ENCODE assay signal across 14 mouse cellular contexts in the genomic region with DNA sequence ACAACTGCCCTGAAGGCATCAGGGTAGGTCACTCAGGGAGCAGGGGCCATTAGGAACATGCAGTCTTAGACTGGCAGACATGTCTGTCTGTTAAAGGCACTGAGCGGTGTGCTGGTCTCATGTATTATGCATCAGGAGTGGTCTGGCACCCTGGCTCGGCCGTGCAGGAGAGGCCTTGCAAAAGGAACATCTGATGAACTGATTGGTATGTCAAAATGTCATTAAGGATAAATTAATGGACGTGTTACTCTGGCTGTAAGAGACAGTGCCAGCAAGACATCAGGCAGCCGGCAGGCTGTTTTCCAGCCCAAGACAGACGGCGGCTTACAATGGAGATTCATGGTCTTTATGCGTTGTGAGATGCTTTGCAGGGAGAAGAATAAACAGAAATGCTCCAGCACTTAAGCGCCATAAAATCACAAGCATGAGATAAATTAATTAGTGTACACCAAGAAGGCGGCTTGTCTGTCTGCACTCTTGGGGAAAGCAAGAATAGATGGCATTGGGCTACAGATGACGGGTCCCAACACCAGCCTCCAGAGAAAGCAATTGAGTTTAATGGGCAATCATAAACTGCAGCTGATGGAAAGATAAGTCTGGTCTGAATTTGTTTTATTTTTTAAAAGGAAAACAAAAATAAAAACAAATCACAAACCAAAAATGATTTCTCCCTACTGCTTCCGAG.
DNase-seq lines count a peak whose midpoint lies in the region; ATAC-seq lines count a peak whose summit lies in the region.
"Had no signal": no experiment of that assay in that cellular context is flagged by ENCODE, and none has a peak within 500 bp of the region (broad histone marks: within the 10 kb centered on the region; RNA-seq: fewer than 3 reads in every experiment).

No protein-coding gene starts in this region.

- no peaks in the 10 kb centered on the region for H3K4me1 ChIP-seq in hindbrain, embryonic 11.5 days (replicated peaks; ENCODE audit: control insufficient read depth, insufficient read depth, low read length)
- no peaks in the 10 kb centered on the region for H3K4me1 ChIP-seq in midbrain, embryonic 14.5 days (ENCODE audit: control insufficient read depth, insufficient read depth, low read length)

- H3K9me3 ChIP-seq in hindbrain, embryonic 11.5 days (ENCODE audit: control insufficient read depth, low read length), result no peaks in the 10 kb centered on the region
- no peaks in the 10 kb centered on the region for H3K9me3 ChIP-seq in midbrain, embryonic 14.5 days (ENCODE audit: control insufficient read depth, low read length)

- H3K9ac ChIP-seq in hindbrain, embryonic 11.5 days (ENCODE audit: low read depth, low read length), result no peak overlapping the region
- H3K9ac ChIP-seq in midbrain, embryonic 14.5 days (replicated peaks; ENCODE audit: low read length), result no peak overlapping the region
- H3K9ac ChIP-seq: liver, postnatal 0 days had no signal

- H3K27me3 ChIP-seq in hindbrain, embryonic 11.5 days (ENCODE audit: control insufficient read depth, insufficient read depth, low read length), result no peaks in the 10 kb centered on the region
- H3K27me3 ChIP-seq in midbrain, embryonic 14.5 days (ENCODE audit: control insufficient read depth, insufficient read depth, low read length), result no peaks in the 10 kb centered on the region

- peak overlapping the region; percentile 42 for H3K27ac ChIP-seq in hindbrain, embryonic 11.5 days (ENCODE audit: low read depth, low read length)
- H3K27ac ChIP-seq in midbrain, embryonic 14.5 days (replicated peaks; ENCODE audit: low read depth, low read length), result 0 out of 2 replicates have a peak overlapping the region, but pooled peaks have one; percentile 32

- WGBS in hindbrain, embryonic 11.5 days, result 57% methylated on average over 12 of the region's 12 CpGs
- WGBS in midbrain, embryonic 14.5 days, result 31% methylated on average over 12 of the region's 12 CpGs

- H3K4me3 ChIP-seq in hindbrain, embryonic 11.5 days (ENCODE audit: low read depth, low read length), result no peak overlapping the region
- no peak overlapping the region for H3K4me3 ChIP-seq in midbrain, embryonic 14.5 days (replicated peaks; ENCODE audit: low read depth, low read length)

- peak; percentile 91 for ATAC-seq in hindbrain, embryonic 11.5 days (ENCODE audit: low FRiP score)
- ATAC-seq in midbrain, embryonic 14.5 days (ENCODE audit: low FRiP score, low TSS enrichment), result peak; percentile 76; the same call in 1 of the 2 replicates
- ATAC-seq: intestine, postnatal 0 days; liver, postnatal 0 days had no signal

- H3K4me2 ChIP-seq in hindbrain, embryonic 11.5 days (replicated peaks; ENCODE audit: low read depth, low read length), result no peak overlapping the region
- H3K4me2 ChIP-seq in midbrain, embryonic 14.5 days (ENCODE audit: low read length), result no peak overlapping the region

- intact Hi-C loops in gastrocnemius, postnatal 36 days (cut with DNase I), result no loop called here

- DNase-seq in cerebellum, postnatal 10 days, result peak; percentile 60 to 74
- no peak for DNase-seq in cerebellum, adult 11 months
- DNase-seq in MN1 (ENCODE audit: low spot score), result peak; percentile 36
- peak; percentile 46 for DNase-seq in hindbrain, embryonic 11.5 days (ENCODE audit: low spot score)
- DNase-seq in midbrain, embryonic 14.5 days, result peak; percentile 53
- no peak for DNase-seq in layer of hippocampus, postnatal 25 days (ENCODE audit: extremely low spot score in 1 of 2, low spot score in 1 of 2)
- no peak for DNase-seq in gastrocnemius, postnatal 36 days
- DNase-seq in heart, adult 8-10 months (ENCODE audit: low spot score), result no peak
- DNase-seq: cerebellum, adult 18-20 months; heart, adult 18-20 months; heart, postnatal 10 days; kidney, postnatal 4 days; liver, postnatal 0 days had no signal

- H3K36me3 ChIP-seq in hindbrain, embryonic 11.5 days (ENCODE audit: control insufficient read depth, insufficient read depth, low read length), result no peaks in the 10 kb centered on the region
- H3K36me3 ChIP-seq in midbrain, embryonic 14.5 days (ENCODE audit: control insufficient read depth, insufficient read depth, low read length), result no peaks in the 10 kb centered on the region

Comparison
In these comparisons a context has a peak if more than half of its experiments do, and no peak if none do; other contexts are left out.
1. DNase-seq: peak in cerebellum, postnatal 10 days (2 of 2), MN1 (single experiment), hindbrain, embryonic 11.5 days (single experiment) and midbrain, embryonic 14.5 days (single experiment); none in cerebellum, adult 11 months (single experiment), layer of hippocampus, postnatal 25 days (0 of 2), gastrocnemius, postnatal 36 days (0 of 2) and heart, adult 8-10 months (single experiment).